Mouse (Mus musculus) midbrain, embryonic 15.5 days (tissue): Measurements from ENCODE around the gene Cyct. TPM values are rescaled to one million over a fixed set of nuclear protein-coding genes. Genes with fewer than 3 reads are reported as not detected.
A peak's percentile ranks its signal among the peaks of the same experiment; 100 is the strongest.

Experiments used
- ATAC-seq: fragments of 200-750 bp; cut with Nextera tagmentation; replicated peaks from 2 replicates; pipeline ENCODE4 v1.8.0; 2017; ENCODE audit warnings: moderate TSS enrichment
- H3K27ac ChIP-seq: fragments of 300-500 bp; sonication (generic); 2 replicates; pipeline ENCODE4 v1.5.1; 2015; ENCODE audit warnings: mild to moderate bottlenecking, inconsistent platforms
- H3K27me3 ChIP-seq: fragments of 300-500 bp; sonication (generic); replicated peaks from 2 replicates; pipeline ENCODE4 v1.6.1; 2015; ENCODE audit warnings: inconsistent platforms
- H3K36me3 ChIP-seq: fragments of 300-500 bp; sonication (generic); replicated peaks from 2 replicates; pipeline ENCODE4 v1.6.1; 2015; ENCODE audit warnings: inconsistent platforms
- H3K4me1 ChIP-seq: fragments of 300-500 bp; sonication (generic); 2 replicates; pipeline ENCODE4 v1.6.1; 2015; ENCODE audit warnings: inconsistent platforms
- H3K4me2 ChIP-seq: fragments of 300-500 bp; sonication (generic); 2 replicates; pipeline ENCODE4 v1.6.1; 2015; ENCODE audit warnings: inconsistent platforms, mild to moderate bottlenecking, moderate library complexity
- H3K4me3 ChIP-seq: fragments of 300-500 bp; sonication (generic); 2 replicates; pipeline ENCODE4 v1.5.1; 2015; ENCODE audit warnings: mild to moderate bottlenecking, inconsistent platforms
- H3K9ac ChIP-seq: fragments of 300-500 bp; sonication (generic); 2 replicates; pipeline ENCODE4 v1.6.1; 2015; ENCODE audit warnings: mild to moderate bottlenecking, inconsistent platforms
- H3K9me3 ChIP-seq: fragments of 300-500 bp; sonication (generic); 2 replicates; pipeline ENCODE4 v1.6.1; 2016; ENCODE audit warnings: inconsistent platforms
- WGBS: fragments of 180-500 bp; shearing (Covaris S2); methylation state at CpG from one replicate; pipeline ENCODE4 v1.1.7; 2015; ENCODE audit warnings: mixed read lengths; 5-methylcytosine and 5-hydroxymethylcytosine counted together
- polyA plus RNA-seq: library from polyadenylated mRNA; unstranded; fragments of >200 nt; fragmentation: Nextera tagmentation; extraction: Ambion mirVana; gene quantifications from 2 replicates; pipeline ENCODE4 v1.2.1, GENCODE M21; 2015

The Cyct gene
- polyA plus RNA-seq, 1 experiment from 2014 or later: 0.27 TPM

GRCm38 (mm10) chr2:76369821-76370655 lies 9.8 kb upstream of the Cyct start, which contains the start of gene Rbm45:
Rbm45 (plus strand) TSS chr2:76369984.
- Histone ChIP-seq H3K36me3 (peaks cover 20% of the 10 kb centered on the region), H3K27ac (peak within 1 kb of the TSS; percentile 67), H3K27me3 (no peaks in the 10 kb centered on the region), H3K4me3 (peak within 1 kb of the TSS; percentile 81), H3K9ac (peak within 1 kb of the TSS; percentile 87), H3K4me1 (peaks cover 11% of the 10 kb centered on the region), H3K4me2 (peak within 1 kb of the TSS; percentile 82), H3K9me3 (no peaks in the 10 kb centered on the region)
- ATAC-seq: peak; percentile 95
- under 1% methylated on average over 61 of the region's 61 CpGs for WGBS

GRCm38 (mm10) chr2:76368861-76369660 lies 8.8 kb upstream of the Cyct start:
- Histone ChIP-seq H3K4me2 (no peak overlapping the region), H3K9me3 (no peaks in the 10 kb centered on the region), H3K4me1 (peaks cover 11% of the 10 kb centered on the region), H3K36me3 (peaks cover 14% of the 10 kb centered on the region), H3K4me3 (no peak overlapping the region), H3K9ac (no peak overlapping the region), H3K27ac (no peak overlapping the region), H3K27me3 (no peaks in the 10 kb centered on the region)
- peak; percentile 10; the same call in 1 of the 2 replicates for ATAC-seq
- WGBS: 79% methylated on average over 13 of the region's 13 CpGs

- Histone ChIP-seq H3K9ac (no peak overlapping the region), H3K36me3 (0 out of 2 replicates have a peak, but pooled peaks cover 3% of the 10 kb centered on the region), H3K9me3 (no peaks in the 10 kb centered on the region), H3K4me1 (peaks cover 11% of the 10 kb centered on the region), H3K27ac (no peak overlapping the region), H3K4me2 (no peak overlapping the region), H3K27me3 (no peaks in the 10 kb centered on the region), H3K4me3 (no peak overlapping the region)
- WGBS: 19% methylated on average over 9 of the region's 9 CpGs
- ATAC-seq: no peak
These were observed 7.1 kb upstream of the Cyct start for GRCm38 (mm10) chr2:76367188-76367922.

- Histone ChIP-seq H3K4me1 (peaks cover 4% of the 10 kb centered on the region), H3K9ac (no peak overlapping the region), H3K4me3 (no peak overlapping the region), H3K27ac (no peak overlapping the region), H3K36me3 (no peaks in the 10 kb centered on the region), H3K9me3 (no peaks in the 10 kb centered on the region), H3K27me3 (no peaks in the 10 kb centered on the region), H3K4me2 (no peak overlapping the region)
- 77% methylated on average over 4 of the region's 4 CpGs for WGBS
- no peak for ATAC-seq
These were observed 5.6 kb upstream of the Cyct start for GRCm38 (mm10) chr2:76365811-76366210.

GRCm38 (mm10) chr2:76362111-76362510 lies 1.9 kb upstream of the Cyct start:
- Histone ChIP-seq H3K4me2 (no peak overlapping the region), H3K27ac (no peak overlapping the region), H3K36me3 (no peaks in the 10 kb centered on the region), H3K9ac (no peak overlapping the region), H3K9me3 (no peaks in the 10 kb centered on the region), H3K27me3 (no peaks in the 10 kb centered on the region), H3K4me3 (no peak overlapping the region), H3K4me1 (no peaks in the 10 kb centered on the region)
- ATAC-seq: no peak
- 66% methylated on average over 2 of the region's 2 CpGs for WGBS

- Histone ChIP-seq H3K4me2 (no peak overlapping the region), H3K36me3 (no peaks in the 10 kb centered on the region), H3K27ac (no peak overlapping the region), H3K27me3 (no peaks in the 10 kb centered on the region), H3K4me1 (no peaks in the 10 kb centered on the region), H3K9me3 (no peaks in the 10 kb centered on the region), H3K9ac (no peak overlapping the region), H3K4me3 (no peak overlapping the region)
- ATAC-seq: no peak
- WGBS: 66% methylated on average over 6 of the region's 6 CpGs
These were observed 12.4 kb downstream of the Cyct start for GRCm38 (mm10) chr2:76347839-76348238.

- Histone ChIP-seq H3K4me3 (no peak overlapping the region), H3K9ac (no peak overlapping the region), H3K27me3 (peaks cover 7% of the 10 kb centered on the region; the same call in 1 of the 2 replicates), H3K4me2 (no peak overlapping the region), H3K27ac (no peak overlapping the region), H3K4me1 (peaks cover 6% of the 10 kb centered on the region; the same call in 1 of the 2 replicates), H3K36me3 (no peaks in the 10 kb centered on the region), H3K9me3 (no peaks in the 10 kb centered on the region)
- WGBS: 86% methylated on average over 9 of the region's 9 CpGs
- ATAC-seq: no peak
These were observed 18.1 kb downstream of the Cyct start for GRCm38 (mm10) chr2:76342146-76342545.

GRCm38 (mm10) chr2:76338215-76339156 lies 21.8 kb downstream of the Cyct start, which contains the start of gene Pde11a:
Pde11a (minus strand) TSS chr2:76338774.
- Histone ChIP-seq H3K4me1 (peaks cover 6% of the 10 kb centered on the region; the same call in 1 of the 2 replicates), H3K27ac (no peak within 1 kb of the TSS), H3K36me3 (no peaks in the 10 kb centered on the region), H3K27me3 (peaks cover 7% of the 10 kb centered on the region; the same call in 1 of the 2 replicates), H3K9me3 (no peaks in the 10 kb centered on the region), H3K4me3 (peak within 1 kb of the TSS; percentile 45), H3K4me2 (peak within 1 kb of the TSS; percentile 92), H3K9ac (peak within 1 kb of the TSS; percentile 54)
- 17% methylated on average over 41 of the region's 41 CpGs for WGBS
- ATAC-seq: peak; percentile 63

GRCm38 (mm10) chr2:76334596-76334995 lies 25.7 kb downstream of the Cyct start:
- H3K9ac ChIP-seq: no peak overlapping the region
- peaks cover 6% of the 10 kb centered on the region; the same call in 1 of the 2 replicates for H3K4me1 ChIP-seq
- H3K4me2 ChIP-seq: no peak overlapping the region
- H3K27me3 ChIP-seq: peaks cover 7% of the 10 kb centered on the region; the same call in 1 of the 2 replicates
- no peaks in the 10 kb centered on the region for H3K9me3 ChIP-seq
- 85% methylated on average over 5 of the region's 5 CpGs for WGBS
- H3K27ac ChIP-seq: no peak overlapping the region
- no peak overlapping the region for H3K4me3 ChIP-seq
- no peak for ATAC-seq
- H3K36me3 ChIP-seq: no peaks in the 10 kb centered on the region

GRCm38 (mm10) chr2:76332161-76332805 lies 28.0 kb downstream of the Cyct start:
- no peak for ATAC-seq
- H3K9me3 ChIP-seq: no peaks in the 10 kb centered on the region

More at GRCm38 (mm10) chr2:76332161-76332805, 28.0 kb downstream of the Cyct start:
- 75% methylated on average over 11 of the region's 11 CpGs for WGBS
- Histone ChIP-seq H3K27ac (no peak overlapping the region), H3K36me3 (no peaks in the 10 kb centered on the region), H3K4me3 (no peak overlapping the region), H3K27me3 (no peaks in the 10 kb centered on the region), H3K4me1 (no peaks in the 10 kb centered on the region), H3K9ac (no peak overlapping the region), H3K4me2 (no peak overlapping the region)
